Mouse (Mus musculus) ES-E14 (cell line): ENCODE data around the gene Col1a2. TPM values are rescaled to one million over a fixed set of nuclear protein-coding genes. Genes with fewer than 3 reads are reported as not detected.

ENCODE experiments used
- DNase-seq: peaks from one replicate; pipeline ENCODE4 v3.0.0-alpha.2; 2013; ENCODE audit warnings: low read depth, low spot score
- H3K27ac ChIP-seq: 2 replicates; pipeline ENCODE4 v1.5.1; 2012; ENCODE audit warnings: low read depth, mild to moderate bottlenecking, low read length, moderate library complexity, mixed read lengths; ENCODE audit not compliant: poor library complexity, insufficient read depth, severe bottlenecking
- H3K36me3 ChIP-seq: 2 replicates; pipeline ENCODE4 v1.6.1; 2012; ENCODE audit warnings: mild to moderate bottlenecking, low read length, moderate library complexity, mixed read lengths; ENCODE audit not compliant: control insufficient read depth, poor library complexity, insufficient read depth, severe bottlenecking
- H3K4me1 ChIP-seq, 2 experiments: fragments of 150-350 bp in 1 of 2; sonication (generic) in 1 of 2; 2 replicates each; pipeline ENCODE4 v1.6.1; 2012; ENCODE audit warnings: low read length in 2 of 2, mild to moderate bottlenecking in 1 of 2, mixed read lengths in 1 of 2; ENCODE audit not compliant: control insufficient read depth in 2 of 2, insufficient read depth in 2 of 2, poor library complexity in 1 of 2
- H3K4me3 ChIP-seq, 2 experiments: fragments of 150-350 bp in 1 of 2; sonication (generic) in 1 of 2; 2 replicates each; pipeline ENCODE4 v1.5.1; 2012; ENCODE audit warnings: low read length in 2 of 2, low read depth in 1 of 2, mild to moderate bottlenecking in 1 of 2, mixed read lengths in 1 of 2; ENCODE audit not compliant: insufficient read depth in 1 of 2, poor library complexity in 1 of 2, severe bottlenecking in 1 of 2
- H3K9ac ChIP-seq: 2 replicates; pipeline ENCODE4 v1.6.1; 2012; ENCODE audit warnings: low read depth, mild to moderate bottlenecking, low read length, mixed read lengths; ENCODE audit not compliant: poor library complexity, insufficient read depth, severe bottlenecking
- H3K9me3 ChIP-seq: fragments of 150-350 bp; sonication (generic); 2 replicates; pipeline ENCODE4 v1.6.1; 2012; ENCODE audit warnings: low read depth, mild to moderate bottlenecking, low read length; ENCODE audit not compliant: control insufficient read depth, insufficient read depth
- CHD2 ChIP-seq: IDR thresholded peaks from 2 replicates; pipeline ENCODE4 v1.6.1; 2014; ENCODE audit warnings: mild to moderate bottlenecking, low read depth, low read length, inconsistent platforms
- HCFC1 ChIP-seq: IDR thresholded peaks from 2 replicates; pipeline ENCODE4 v1.6.1; 2012; ENCODE audit warnings: low read length, inconsistent platforms, borderline replicate concordance; ENCODE audit not compliant: insufficient read depth
- MAFK ChIP-seq: IDR thresholded peaks from 2 replicates; pipeline ENCODE4 v1.6.1; 2014; ENCODE audit warnings: mild to moderate bottlenecking, low read depth, low read length, inconsistent platforms; ENCODE audit not compliant: insufficient read depth
- ZC3H11A ChIP-seq: IDR thresholded peaks from 2 replicates; pipeline ENCODE4 v1.6.1; 2012; ENCODE audit warnings: low read depth, mild to moderate bottlenecking, inconsistent platforms, low read length, borderline replicate concordance
- ZNF384 ChIP-seq: IDR thresholded peaks from 2 replicates; pipeline ENCODE4 v1.6.1; 2012; ENCODE audit warnings: low read depth, low read length, inconsistent platforms
- in situ Hi-C, 2 experiments: fragments of 600-800 bp; cut with MboI; formaldehyde crosslinking; loops; one replicate each; pipeline ENCODE4 v1.15.1; 2025; ENCODE audit warnings: low sequenced_read_pairs in 2 of 2, inconsistent platforms in 1 of 2; ENCODE audit not compliant: unreplicated experiment in 2 of 2
- total RNA-seq: library from RNA; depleted of rRNA; stranded (reverse); fragments of 300-350 nt; gene quantifications from 2 replicates; pipeline ENCODE4 v1.2.3, GENCODE M21; 2012

The Col1a2 gene
- total RNA-seq, 1 experiment, result 52.3 TPM

DNA sequence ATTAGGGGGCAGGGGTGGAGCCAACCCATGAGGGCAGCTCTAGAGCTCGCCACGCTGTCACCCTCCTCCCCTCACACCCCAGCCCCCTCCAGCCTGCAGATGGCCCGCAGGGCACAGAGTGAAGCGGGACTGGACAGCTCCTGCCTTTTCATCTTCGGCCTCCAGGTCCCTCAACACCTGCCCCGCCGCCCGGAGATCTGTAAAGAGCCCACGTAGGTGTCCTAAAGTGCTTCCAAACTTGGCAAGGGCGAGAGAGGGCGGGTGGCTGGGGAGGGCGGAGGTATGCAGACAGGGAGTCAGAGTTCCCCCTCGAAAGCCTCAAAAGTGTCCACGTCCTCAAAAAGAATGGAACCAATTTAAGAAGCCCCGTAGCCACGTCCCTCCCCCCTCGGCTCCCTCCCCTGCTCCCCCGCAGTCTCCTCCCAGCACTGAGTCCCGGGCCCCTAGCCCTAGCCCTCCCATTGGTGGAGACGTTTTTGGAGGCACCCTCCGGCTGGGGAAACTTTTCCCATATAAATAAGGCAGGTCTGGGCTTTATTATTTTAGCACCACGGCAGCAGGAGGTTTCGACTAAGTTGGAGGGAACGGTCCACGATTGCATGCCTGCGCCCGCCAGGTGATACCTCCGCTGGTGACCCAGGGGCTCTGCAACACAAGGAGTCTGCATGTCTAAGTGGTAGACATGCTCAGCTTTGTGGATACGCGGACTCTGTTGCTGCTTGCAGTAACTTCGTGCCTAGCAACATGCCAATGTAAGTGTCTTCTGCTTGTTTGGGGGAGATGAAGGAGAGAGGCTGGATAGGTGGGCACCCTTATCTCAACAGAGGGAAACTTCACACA lies 764 bp downstream of the Col1a2 start:
- in situ Hi-C loops, result no loop called here
- no peak for DNase-seq
- Histone ChIP-seq H3K36me3 (no peaks in the 10 kb centered on the region), H3K27ac (no peak overlapping the region), H3K9me3 (no peaks in the 10 kb centered on the region), H3K4me3 (peak overlapping the region; percentile 45 to 59), H3K9ac (no peak overlapping the region), H3K4me1 (no peaks in the 10 kb centered on the region)
- TF ChIP-seq ZC3H11A (no peak), MAFK (no peak), ZNF384 (no peak), CHD2 (no peak), HCFC1 (no peak)

DNA sequence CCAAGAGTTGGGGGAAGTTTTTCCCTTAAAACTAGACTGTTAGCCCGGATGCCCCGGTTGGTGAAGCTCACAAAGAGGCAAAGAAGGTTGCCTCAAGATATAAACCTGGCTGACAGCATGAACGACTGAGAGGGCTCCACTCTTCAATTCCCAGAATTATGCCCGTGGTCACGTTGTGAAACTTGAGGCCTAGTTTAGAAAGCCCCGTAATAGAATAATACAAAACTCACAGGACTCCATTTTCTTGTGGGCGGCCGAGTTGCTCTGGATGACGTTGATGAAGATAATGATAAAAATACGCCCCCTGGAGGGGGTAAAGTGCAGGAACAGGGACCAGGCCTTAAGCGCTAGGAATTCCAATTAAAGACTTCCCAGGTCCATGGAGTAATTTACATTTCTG lies 1.5 kb downstream of the Col1a2 start:
- Histone ChIP-seq H3K4me3 (peak overlapping the region in 1 of 2 experiments; percentile 59; a peak in 1 of 4 replicates), H3K27ac (no peak overlapping the region), H3K9ac (no peak overlapping the region), H3K9me3 (no peaks in the 10 kb centered on the region), H3K36me3 (no peaks in the 10 kb centered on the region), H3K4me1 (no peaks in the 10 kb centered on the region)
- TF ChIP-seq CHD2, result no peak
- peak; percentile 33; the same call in 1 of the 2 replicates for TF ChIP-seq ZC3H11A
- in situ Hi-C loops, result no loop called here
- peak; percentile 51 for DNase-seq

DNA sequence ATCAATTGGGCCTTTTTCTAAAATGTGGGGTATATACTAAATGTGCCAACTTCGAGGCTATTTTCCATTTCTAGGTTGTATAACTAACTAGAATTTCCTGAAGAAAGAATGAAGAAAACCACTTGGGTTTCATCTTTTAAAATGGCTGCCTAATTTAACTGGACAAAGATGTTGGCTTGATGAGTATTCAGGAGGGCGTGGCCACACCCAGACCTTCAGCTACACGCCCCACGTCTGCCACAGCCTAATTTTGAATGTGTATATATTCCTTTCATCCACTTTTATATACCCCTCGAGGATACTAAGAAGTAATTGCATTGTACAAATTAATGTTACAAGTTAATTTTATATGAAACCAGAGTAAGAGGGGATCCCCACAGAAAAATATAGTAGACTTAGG lies 2.2 kb downstream of the Col1a2 start:
- Histone ChIP-seq H3K27ac (no peak overlapping the region), H3K36me3 (no peaks in the 10 kb centered on the region), H3K4me3 (no peak overlapping the region), H3K9ac (no peak overlapping the region), H3K4me1 (no peaks in the 10 kb centered on the region), H3K9me3 (no peaks in the 10 kb centered on the region)
- DNase-seq, result no peak
- TF ChIP-seq HCFC1 (no peak), MAFK (no peak), ZNF384 (no peak), ZC3H11A (no peak), CHD2 (no peak)
- in situ Hi-C loops, result no loop called here

DNA sequence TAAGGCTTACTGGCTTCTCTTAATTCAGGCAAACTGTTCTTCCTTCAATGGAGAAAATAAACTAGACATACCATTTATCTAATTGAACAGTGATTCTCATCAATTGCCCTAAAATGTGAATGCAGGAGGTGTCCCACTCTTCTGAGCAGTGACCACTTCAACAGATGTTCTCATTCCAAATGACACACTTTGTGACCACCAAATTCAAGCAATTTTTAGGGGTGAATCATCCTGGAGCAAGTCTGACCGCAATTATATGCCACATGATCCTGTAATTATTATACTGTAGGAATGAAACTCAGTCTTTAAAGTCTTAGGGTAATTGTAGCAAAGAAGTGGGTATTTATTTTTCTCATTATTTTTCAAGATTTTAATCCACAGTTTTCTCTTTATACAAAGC lies 2.7 kb downstream of the Col1a2 start:
- Histone ChIP-seq H3K36me3 (no peaks in the 10 kb centered on the region), H3K4me1 (no peaks in the 10 kb centered on the region), H3K27ac (no peak overlapping the region), H3K9me3 (no peaks in the 10 kb centered on the region), H3K9ac (no peak overlapping the region), H3K4me3 (no peak overlapping the region)
- TF ChIP-seq MAFK, result no peak
- in situ Hi-C loops, result no loop called here
- no peak for DNase-seq

DNA sequence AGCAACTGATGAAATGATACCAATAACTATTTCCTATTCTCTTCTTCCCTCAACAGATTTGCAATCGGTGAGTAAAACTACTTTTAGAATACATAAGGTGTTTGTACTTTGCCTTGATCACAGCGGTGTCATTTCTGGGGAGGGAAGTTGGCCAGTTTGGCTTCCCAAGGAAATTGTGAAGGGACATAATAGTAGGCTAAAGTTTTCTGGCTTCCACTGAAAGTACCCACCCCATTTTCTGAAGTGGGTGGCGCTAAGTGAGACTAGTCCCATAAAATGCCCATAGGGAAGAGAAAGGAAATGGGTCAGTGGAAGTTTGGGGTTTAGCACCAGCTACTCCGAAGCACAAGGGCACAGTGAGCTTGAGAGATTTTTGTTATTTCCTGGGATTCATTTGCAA lies 3.7 kb downstream of the Col1a2 start:
- Histone ChIP-seq H3K27ac (no peak overlapping the region), H3K9me3 (no peaks in the 10 kb centered on the region), H3K9ac (no peak overlapping the region), H3K4me1 (no peaks in the 10 kb centered on the region), H3K36me3 (no peaks in the 10 kb centered on the region), H3K4me3 (no peak overlapping the region)
- in situ Hi-C loops, result no loop called here
- DNase-seq, result no peak
- no peak for TF ChIP-seq CHD2
- TF ChIP-seq MAFK, result no peak
- no peak for TF ChIP-seq HCFC1
- no peak for TF ChIP-seq ZC3H11A
- TF ChIP-seq ZNF384, result no peak
